Mouse (Mus musculus) cerebellum, postnatal 36 days (tissue): ENCODE data around the gene Zkscan16.

Source experiments
- DNase-seq, 2 experiments: peaks; one replicate each; pipeline ENCODE4 v3.0.0; 2021 to 2022; ENCODE audit warnings: mixed read lengths in 2 of 2

Zkscan16 gene

GRCm38 (mm10) chr4:58941638-58942037, 1.8 kb upstream of the Zkscan16 start:
- no peak for DNase-seq

- no peak for DNase-seq
Observed at GRCm38 (mm10) chr4:58942942-58943341, 486 bp upstream of the Zkscan16 start.

- DNase-seq = no peak
Observed at GRCm38 (mm10) chr4:58944206-58944553, 752 bp downstream of the Zkscan16 start.

GRCm38 (mm10) chr4:58944695-58945094, 1.3 kb downstream of the Zkscan16 start:
- no peak for DNase-seq

GRCm38 (mm10) chr4:58948391-58948790, 5.0 kb downstream of the Zkscan16 start:
- DNase-seq = no peak

GRCm38 (mm10) chr4:58952630-58953029, 9.2 kb downstream of the Zkscan16 start:
- DNase-seq = no peak

- DNase-seq = no peak
Observed at GRCm38 (mm10) chr4:58961719-58962118, 18.3 kb downstream of the Zkscan16 start.

GRCm38 (mm10) chr4:58963271-58963670, 19.8 kb downstream of the Zkscan16 start:
- no peak for DNase-seq

GRCm38 (mm10) chr4:58965136-58965535, 21.7 kb downstream of the Zkscan16 start:
- DNase-seq = no peak

GRCm38 (mm10) chr4:58970678-58971077, 27.2 kb downstream of the Zkscan16 start:
- no peak for DNase-seq

- no peak for DNase-seq
Observed at GRCm38 (mm10) chr4:58975711-58976110, 32.3 kb downstream of the Zkscan16 start.

- no peak for DNase-seq
Observed at GRCm38 (mm10) chr4:58981421-58981820, 38.0 kb downstream of the Zkscan16 start.

- DNase-seq = no peak
Observed at GRCm38 (mm10) chr4:58982806-58983205, 39.4 kb downstream of the Zkscan16 start.

- peak; percentile 74 to 78 for DNase-seq
Observed at GRCm38 (mm10) chr4:58985157-58985648, 41.8 kb downstream of the Zkscan16 start.

GRCm38 (mm10) chr4:58986540-58987190, 43.2 kb downstream of the Zkscan16 start, which contains the start of gene Ptgr1:
TSS of gene Ptgr1 (minus strand) at chr4:58987119.
- DNase-seq = peak; percentile 74 to 77

- DNase-seq = no peak
Observed at GRCm38 (mm10) chr4:58989303-58989898, 46.0 kb downstream of the Zkscan16 start.

GRCm38 (mm10) chr4:58990609-58991434, 47.4 kb downstream of the Zkscan16 start:
- DNase-seq = no peak

GRCm38 (mm10) chr4:58992195-58992594, 48.8 kb downstream of the Zkscan16 start:
- no peak for DNase-seq

- no peak for DNase-seq
Observed at GRCm38 (mm10) chr4:58994762-58995161, 51.3 kb downstream of the Zkscan16 start, which contains the start of gene Dnajc25. TSS of gene Dnajc25 (plus strand) at chr4:58995062.

- DNase-seq = no peak
Observed at GRCm38 (mm10) chr4:58995251-58995693, 51.8 kb downstream of the Zkscan16 start.

- no peak for DNase-seq
Observed at GRCm38 (mm10) chr4:58997081-58997480, 53.7 kb downstream of the Zkscan16 start.

GRCm38 (mm10) chr4:58998688-58999087, 55.3 kb downstream of the Zkscan16 start:
- no peak for DNase-seq

- DNase-seq = peak; percentile 73 to 80
Observed at GRCm38 (mm10) chr4:58999686-59000085, 56.3 kb downstream of the Zkscan16 start.
